Mouse (Mus musculus) myocyte (in vitro differentiated cells): ENCODE results near the gene Sult5a1. TPM values are rescaled to one million over a fixed set of nuclear protein-coding genes. Genes with fewer than 3 reads are reported as not detected.

Experiments used
- H3K27me3 ChIP-seq: one replicate; pipeline ENCODE4 v1.6.1; 2011; ENCODE audit not compliant: control insufficient read depth, insufficient read depth, insufficient read length
- H3K36me3 ChIP-seq: one replicate; pipeline ENCODE4 v1.6.1; 2011; ENCODE audit not compliant: control insufficient read depth, insufficient read depth
- H3K4me2 ChIP-seq: one replicate; pipeline ENCODE4 v1.6.1; 2011; ENCODE audit warnings: low read depth, control low read depth
- H3K4me3 ChIP-seq: one replicate; pipeline ENCODE4 v1.5.1; 2011; ENCODE audit warnings: mild to moderate bottlenecking, control low read depth, moderate library complexity
- H3K79me2 ChIP-seq: one replicate; pipeline ENCODE4 v1.6.1; 2011; ENCODE audit not compliant: control insufficient read depth, insufficient read depth
- H3ac ChIP-seq: one replicate; pipeline ENCODE4 v1.6.1; 2011; ENCODE audit not compliant: control insufficient read depth, insufficient read length
- CEBPB ChIP-seq: IDR thresholded peaks from 2 replicates; pipeline ENCODE4 v1.6.1; 2011; ENCODE audit warnings: mild to moderate bottlenecking, moderate library complexity; ENCODE audit not compliant: poor library complexity, insufficient read depth, severe bottlenecking
- E2F4 ChIP-seq: IDR thresholded peaks from one replicate; pipeline ENCODE4 v1.6.1; 2011; ENCODE audit warnings: mild to moderate bottlenecking, control low read depth, moderate library complexity; ENCODE audit not compliant: insufficient read depth
- MAX ChIP-seq: IDR thresholded peaks from one replicate; pipeline ENCODE4 v1.6.1; 2011; ENCODE audit warnings: low read depth, mild to moderate bottlenecking, control low read depth
- MYOD1 ChIP-seq, 3 experiments: IDR thresholded peaks; one replicate each; pipeline ENCODE4 v1.6.1; 2011; ENCODE audit warnings: control low read depth in 2 of 3, low read depth in 2 of 3, mild to moderate bottlenecking in 2 of 3, moderate library complexity in 1 of 3; ENCODE audit not compliant: insufficient read length in 2 of 3, control insufficient read depth in 1 of 3
- MYOG ChIP-seq, 3 experiments: IDR thresholded peaks; one replicate each; pipeline ENCODE4 v1.6.1; 2011; ENCODE audit warnings: control low read depth in 2 of 3, low read depth in 2 of 3, mild to moderate bottlenecking in 2 of 3; ENCODE audit not compliant: insufficient read length in 2 of 3, control insufficient read depth in 1 of 3, insufficient read depth in 1 of 3
- POLR2A ChIP-seq: IDR thresholded peaks from one replicate; pipeline ENCODE4 v1.6.1; 2011; ENCODE audit warnings: low read depth, mild to moderate bottlenecking, control low read depth, moderate library complexity; ENCODE audit not compliant: insufficient read length
- POLR2AphosphoS2 ChIP-seq: IDR thresholded peaks from one replicate; pipeline ENCODE4 v1.6.1; 2011; ENCODE audit warnings: low read depth, control low read depth; ENCODE audit not compliant: insufficient read length
- REST ChIP-seq: IDR thresholded peaks from one replicate; pipeline ENCODE4 v1.6.1; 2011; ENCODE audit warnings: mild to moderate bottlenecking, control low read depth, moderate library complexity; ENCODE audit not compliant: insufficient read depth, insufficient read length
- SRF ChIP-seq: IDR thresholded peaks from one replicate; pipeline ENCODE4 v1.6.1; 2011; ENCODE audit warnings: low read depth; ENCODE audit not compliant: control insufficient read depth, insufficient read length
- TCF12 ChIP-seq: IDR thresholded peaks from one replicate; pipeline ENCODE4 v1.6.1; 2011; ENCODE audit warnings: mild to moderate bottlenecking, control low read depth; ENCODE audit not compliant: poor library complexity, insufficient read depth, severe bottlenecking
- TCF3 ChIP-seq: IDR thresholded peaks from one replicate; pipeline ENCODE4 v1.6.1; 2011; ENCODE audit warnings: low read depth, control low read depth; ENCODE audit not compliant: insufficient read length
- USF1 ChIP-seq: IDR thresholded peaks from one replicate; pipeline ENCODE4 v1.6.1; 2011; ENCODE audit warnings: low read depth, mild to moderate bottlenecking, control low read depth, moderate library complexity
- polyA plus RNA-seq: library from polyadenylated mRNA; unstranded; fragments of >200 nt; fragmentation: generic; extraction: Trizol; gene quantifications from one replicate; pipeline ENCODE4 v1.2.1, GENCODE M21; 2012; ENCODE audit warnings: missing spikeins

The Sult5a1 gene
- polyA plus RNA-seq, 1 experiment = 0.08 TPM

DNA sequence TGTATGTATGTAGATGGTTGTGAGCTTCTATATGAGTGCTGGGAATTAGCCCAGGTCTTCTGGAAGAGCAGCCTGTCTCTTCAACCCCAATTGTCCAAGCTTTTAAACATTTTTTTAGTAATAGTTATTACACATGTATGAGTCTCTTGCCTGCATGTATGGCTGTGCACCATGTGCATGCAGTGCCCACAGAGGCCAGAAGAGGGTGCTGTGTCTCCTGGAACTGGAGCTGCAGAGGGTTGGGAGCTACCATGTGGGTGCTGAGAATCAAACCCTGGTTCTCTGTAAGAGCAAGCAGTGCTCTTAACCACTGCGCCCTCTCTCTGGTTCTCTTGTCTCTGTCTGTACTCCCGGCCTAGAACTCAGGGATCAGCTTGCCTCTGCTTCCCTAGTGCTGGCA, 25.2 kb downstream of the Sult5a1 start:
- Histone ChIP-seq H3K4me3 (no peak overlapping the region), H3K36me3 (no peaks in the 10 kb centered on the region), H3K79me2 (no peaks in the 10 kb centered on the region), H3K4me2 (no peak overlapping the region), H3ac (no peak overlapping the region), H3K27me3 (no peaks in the 10 kb centered on the region)
- TF ChIP-seq E2F4 = no peak
- TF ChIP-seq REST = no peak
- TF ChIP-seq TCF12 = no peak
- TF ChIP-seq MYOG (IDR thresholded peaks at IDR 0.05; ENCODE audit: control insufficient read depth in 1 of 3, insufficient read depth in 1 of 3, insufficient read length in 2 of 3, low read depth in 2 of 3) = no peak
- no peak for TF ChIP-seq POLR2A
- no peak for TF ChIP-seq MAX
- no peak for TF ChIP-seq USF1
- TF ChIP-seq MYOD1 (IDR thresholded peaks at IDR 0.05; ENCODE audit: control insufficient read depth in 1 of 3, insufficient read length in 2 of 3, low read depth in 2 of 3) = no peak
- no peak for TF ChIP-seq POLR2AphosphoS2
- no peak for TF ChIP-seq CEBPB
- no peak for TF ChIP-seq TCF3
- TF ChIP-seq SRF = no peak

DNA sequence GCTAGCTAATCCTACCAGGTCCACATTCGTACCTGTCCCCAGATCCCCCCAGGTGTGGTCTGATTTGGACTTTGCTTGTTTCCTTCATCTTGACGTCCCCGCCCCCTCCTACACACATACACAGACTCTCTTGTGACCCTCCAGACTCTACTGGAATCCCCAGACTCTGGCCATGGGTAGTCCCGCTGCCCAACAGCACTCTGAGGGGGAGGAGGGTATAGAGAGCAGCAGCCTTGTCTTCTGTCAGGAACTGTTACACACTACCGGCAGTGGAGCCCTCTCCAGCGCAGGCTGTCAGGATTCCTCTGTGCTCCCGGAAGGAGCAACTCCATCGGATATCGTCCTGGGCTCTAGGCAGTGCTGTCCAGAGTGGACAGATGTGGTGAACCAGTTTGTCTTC, 27.1 kb downstream of the Sult5a1 start:
- Histone ChIP-seq H3K79me2 (no peaks in the 10 kb centered on the region), H3ac (no peak overlapping the region), H3K4me3 (no peak overlapping the region), H3K36me3 (no peaks in the 10 kb centered on the region), H3K27me3 (no peaks in the 10 kb centered on the region), H3K4me2 (no peak overlapping the region)
- TF ChIP-seq MYOG (IDR thresholded peaks at IDR 0.05; ENCODE audit: control insufficient read depth in 1 of 3, insufficient read depth in 1 of 3, insufficient read length in 2 of 3, low read depth in 2 of 3) = no peak
- no peak for TF ChIP-seq POLR2A
- TF ChIP-seq CEBPB = no peak
- no peak for TF ChIP-seq SRF
- no peak for TF ChIP-seq USF1
- no peak for TF ChIP-seq MAX
- no peak for TF ChIP-seq TCF12
- TF ChIP-seq REST = no peak
- TF ChIP-seq POLR2AphosphoS2 = no peak
- TF ChIP-seq E2F4 = no peak

DNA sequence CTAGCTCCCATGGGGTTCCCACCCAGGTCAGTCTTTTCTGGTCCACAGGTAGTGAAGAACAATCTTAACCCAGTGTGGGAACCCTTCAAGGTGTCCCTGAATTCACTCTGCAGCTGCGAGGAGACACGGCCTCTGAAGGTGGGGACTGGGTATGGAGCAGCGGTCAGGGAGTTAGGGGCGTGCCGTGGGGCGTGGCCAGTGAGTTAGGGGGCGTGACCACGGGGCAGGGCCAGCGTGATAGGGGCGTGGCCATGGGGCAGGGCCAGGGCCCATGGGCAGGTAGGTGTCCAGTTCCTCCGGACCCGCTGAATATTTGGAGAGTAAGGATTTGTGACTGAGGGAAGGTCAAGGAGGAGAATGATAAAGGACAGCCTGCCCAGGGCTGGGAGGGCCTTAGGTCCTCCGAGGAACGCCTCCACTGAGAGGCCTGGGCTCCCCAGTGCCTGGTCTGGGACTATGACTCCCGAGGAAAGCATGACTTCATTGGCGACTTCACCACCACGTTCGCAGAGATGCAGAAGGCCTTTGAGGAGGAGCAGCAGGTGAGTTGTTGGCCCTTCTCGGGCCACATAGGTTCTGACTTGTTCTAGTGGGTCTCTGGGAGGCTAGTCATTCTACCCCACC, 31.8 kb downstream of the Sult5a1 start:
- no peaks in the 10 kb centered on the region for H3K79me2 ChIP-seq
- no peak for TF ChIP-seq CEBPB
- TF ChIP-seq REST = no peak
- TF ChIP-seq TCF3 = no peak
- TF ChIP-seq E2F4 = no peak
- TF ChIP-seq POLR2A = no peak
- TF ChIP-seq POLR2AphosphoS2 = no peak
- no peak for TF ChIP-seq MAX
- no peak for TF ChIP-seq SRF
- no peak for TF ChIP-seq TCF12
- TF ChIP-seq MYOD1 (IDR thresholded peaks at IDR 0.05; ENCODE audit: control insufficient read depth in 1 of 3, insufficient read length in 2 of 3, low read depth in 2 of 3) = no peak
- no peaks in the 10 kb centered on the region for H3K27me3 ChIP-seq
- no peaks in the 10 kb centered on the region for H3K36me3 ChIP-seq
- H3K4me2 ChIP-seq = no peak overlapping the region
- no peak overlapping the region for H3K4me3 ChIP-seq
- no peak overlapping the region for H3ac ChIP-seq

DNA sequence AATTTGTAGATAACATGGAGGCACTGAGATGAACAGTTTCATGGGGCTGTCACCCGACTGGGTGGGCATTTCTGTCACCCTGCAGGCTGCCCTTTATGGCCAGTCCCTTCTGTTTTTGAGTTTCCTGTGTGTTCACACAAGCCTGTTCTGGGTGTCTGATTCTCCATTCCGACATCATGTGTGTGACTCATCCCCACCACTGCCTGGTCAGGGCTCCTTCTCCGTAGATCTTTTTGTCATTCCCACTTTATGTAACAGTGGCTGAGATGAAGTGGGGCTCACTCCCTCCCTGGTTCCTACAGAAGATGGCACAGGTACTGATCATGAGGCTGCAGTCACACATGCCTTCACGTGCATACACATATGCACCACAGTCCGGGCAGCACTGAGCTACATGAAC, 35.4 kb downstream of the Sult5a1 start:
- H3ac ChIP-seq = no peak overlapping the region
- no peaks in the 10 kb centered on the region for H3K79me2 ChIP-seq
- H3K4me2 ChIP-seq = no peak overlapping the region
- H3K4me3 ChIP-seq = no peak overlapping the region
- no peaks in the 10 kb centered on the region for H3K36me3 ChIP-seq
- TF ChIP-seq MYOD1 (IDR thresholded peaks at IDR 0.05; ENCODE audit: control insufficient read depth in 1 of 3, insufficient read length in 2 of 3, low read depth in 2 of 3) = no peak
- TF ChIP-seq TCF3 = no peak
- no peak for TF ChIP-seq POLR2AphosphoS2
- no peak for TF ChIP-seq MAX
- no peak for TF ChIP-seq MYOG (IDR thresholded peaks at IDR 0.05; ENCODE audit: control insufficient read depth in 1 of 3, insufficient read depth in 1 of 3, insufficient read length in 2 of 3, low read depth in 2 of 3)
- no peak for TF ChIP-seq SRF
- TF ChIP-seq TCF12 = no peak
- peaks cover 5% of the 10 kb centered on the region for H3K27me3 ChIP-seq

GRCm38 (mm10) chr8:123122059-123122458, 36.1 kb downstream of the Sult5a1 start:
- Histone ChIP-seq H3K36me3 (no peaks in the 10 kb centered on the region), H3K4me3 (no peak overlapping the region), H3ac (no peak overlapping the region), H3K4me2 (no peak overlapping the region), H3K79me2 (no peaks in the 10 kb centered on the region), H3K27me3 (peaks cover 11% of the 10 kb centered on the region)
- no peak for TF ChIP-seq E2F4
- TF ChIP-seq USF1 = no peak
- TF ChIP-seq CEBPB = no peak
- TF ChIP-seq REST = no peak
- TF ChIP-seq POLR2A = no peak
- TF ChIP-seq SRF = no peak
- TF ChIP-seq MYOG (IDR thresholded peaks at IDR 0.05; ENCODE audit: control insufficient read depth in 1 of 3, insufficient read depth in 1 of 3, insufficient read length in 2 of 3, low read depth in 2 of 3) = no peak
- no peak for TF ChIP-seq MAX
- TF ChIP-seq TCF12 = no peak
- TF ChIP-seq POLR2AphosphoS2 = no peak
- TF ChIP-seq MYOD1 (IDR thresholded peaks at IDR 0.05; ENCODE audit: control insufficient read depth in 1 of 3, insufficient read length in 2 of 3, low read depth in 2 of 3) = no peak
- TF ChIP-seq TCF3 = no peak
